Mouse (Mus musculus) liver, embryonic 12.5 days (tissue): Measurements from ENCODE around the gene Pard3. TPM values are rescaled to one million over a fixed set of nuclear protein-coding genes. Genes with fewer than 3 reads are reported as not detected.

Source experiments
- ATAC-seq: fragments of 200-750 bp; cut with Nextera tagmentation; 2 replicates; pipeline ENCODE4 v1.8.0; 2017; ENCODE audit warnings: moderate number of reproducible peaks, mild to moderate bottlenecking, moderate library complexity
- H3K27ac ChIP-seq: fragments of 300-500 bp; sonication (generic); 2 replicates; pipeline ENCODE4 v1.5.1; 2016; ENCODE audit warnings: mild to moderate bottlenecking
- H3K27me3 ChIP-seq: fragments of 300-500 bp; sonication (generic); replicated peaks from 2 replicates; pipeline ENCODE4 v1.6.1; 2016; ENCODE audit warnings: mild to moderate bottlenecking, moderate library complexity
- H3K36me3 ChIP-seq: fragments of 300-500 bp; sonication (generic); 2 replicates; pipeline ENCODE4 v1.6.1; 2016; ENCODE audit warnings: mild to moderate bottlenecking, moderate library complexity
- H3K4me1 ChIP-seq: fragments of 300-500 bp; sonication (generic); 2 replicates; pipeline ENCODE4 v1.6.1; 2016
- H3K4me2 ChIP-seq: fragments of 300-500 bp; sonication (generic); 2 replicates; pipeline ENCODE4 v1.6.1; 2016; ENCODE audit warnings: mild to moderate bottlenecking, moderate library complexity
- H3K4me3 ChIP-seq: fragments of 300-500 bp; sonication (generic); 2 replicates; pipeline ENCODE4 v1.5.1; 2016; ENCODE audit warnings: mild to moderate bottlenecking, moderate library complexity
- H3K9ac ChIP-seq: fragments of 300-500 bp; sonication (generic); 2 replicates; pipeline ENCODE4 v1.6.1; 2016; ENCODE audit warnings: mild to moderate bottlenecking, moderate library complexity
- H3K9me3 ChIP-seq: fragments of 300-500 bp; sonication (generic); replicated peaks from 2 replicates; pipeline ENCODE4 v1.6.1; 2016; ENCODE audit warnings: mild to moderate bottlenecking, moderate library complexity
- WGBS: fragments of 180-500 bp; shearing (Covaris S2); methylation state at CpG from one replicate; pipeline ENCODE4 v1.1.7; 2016; ENCODE audit not compliant: insufficient replicate concordance; 5-methylcytosine and 5-hydroxymethylcytosine counted together
- polyA plus RNA-seq: library from polyadenylated mRNA; unstranded; fragments of >200 nt; fragmentation: Nextera tagmentation; extraction: Ambion mirVana; gene quantifications from 2 replicates; pipeline ENCODE4 v1.2.1, GENCODE M21; 2016

Pard3 gene
- polyA plus RNA-seq, 1 experiment from 2014 or later = 8.5 TPM

DNA sequence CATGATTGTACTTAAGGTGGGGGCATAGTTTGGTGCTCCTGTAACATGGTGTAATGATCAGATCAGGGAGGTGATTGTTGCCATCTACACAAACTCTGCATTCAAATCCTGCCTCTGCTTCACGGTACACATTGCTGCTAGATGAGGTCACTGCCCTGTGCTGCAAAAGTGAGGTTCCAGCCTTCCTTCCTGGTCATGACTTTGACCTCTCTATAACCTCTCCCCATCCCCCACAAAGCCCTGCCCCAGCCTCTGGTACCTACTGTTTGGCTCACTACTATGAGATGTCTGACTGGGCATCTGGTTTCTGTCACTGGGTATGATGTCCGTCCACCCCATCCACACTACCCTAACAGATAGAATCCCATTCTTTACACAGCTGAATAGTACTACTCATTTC lies 408.5 kb downstream of the Pard3 start:
- Histone ChIP-seq H3K9me3 (no peaks in the 10 kb centered on the region), H3K36me3 (no peaks in the 10 kb centered on the region), H3K27ac (no peak overlapping the region), H3K4me1 (no peaks in the 10 kb centered on the region), H3K4me3 (no peak overlapping the region), H3K27me3 (no peaks in the 10 kb centered on the region), H3K4me2 (no peak overlapping the region), H3K9ac (no peak overlapping the region)
- ATAC-seq = no peak
- WGBS = 63% methylated on average over 2 of the region's 2 CpGs

DNA sequence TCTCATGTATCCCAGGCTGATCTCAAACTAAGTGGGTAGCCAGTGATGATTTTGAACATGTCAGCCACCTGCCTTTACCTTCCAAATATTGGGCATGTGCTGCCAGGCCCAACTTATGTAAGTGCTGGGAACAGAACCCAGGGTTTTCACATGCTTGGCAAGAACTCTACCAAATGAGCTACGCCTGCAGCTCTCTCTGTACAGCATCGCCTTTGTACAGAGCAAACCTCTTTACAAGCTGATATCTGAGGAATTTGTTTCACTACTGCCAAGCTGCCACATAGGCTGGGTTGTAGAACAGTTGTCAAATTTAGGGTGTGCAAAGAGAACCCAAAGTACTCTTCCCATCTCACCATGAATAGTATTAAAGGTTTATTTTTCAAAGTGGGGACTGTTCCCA lies 416.3 kb downstream of the Pard3 start:
- no peak overlapping the region for H3K4me2 ChIP-seq
- no peak overlapping the region for H3K4me3 ChIP-seq
- no peak overlapping the region for H3K27ac ChIP-seq
- 65% methylated on average over 2 of the region's 2 CpGs for WGBS
- no peak overlapping the region for H3K9ac ChIP-seq
- H3K4me1 ChIP-seq = no peaks in the 10 kb centered on the region
- H3K36me3 ChIP-seq = no peaks in the 10 kb centered on the region
- no peak for ATAC-seq
- no peaks in the 10 kb centered on the region for H3K9me3 ChIP-seq
- no peaks in the 10 kb centered on the region for H3K27me3 ChIP-seq

- Histone ChIP-seq H3K27me3 (no peaks in the 10 kb centered on the region), H3K4me1 (no peaks in the 10 kb centered on the region), H3K4me2 (no peak overlapping the region), H3K4me3 (no peak overlapping the region), H3K36me3 (no peaks in the 10 kb centered on the region), H3K9me3 (no peaks in the 10 kb centered on the region), H3K27ac (no peak overlapping the region), H3K9ac (no peak overlapping the region)
- 63% methylated on average over 5 of the region's 5 CpGs for WGBS
- ATAC-seq = no peak
Observed at GRCm38 (mm10) chr8:127485618-127486017, 421.9 kb downstream of the Pard3 start.

DNA sequence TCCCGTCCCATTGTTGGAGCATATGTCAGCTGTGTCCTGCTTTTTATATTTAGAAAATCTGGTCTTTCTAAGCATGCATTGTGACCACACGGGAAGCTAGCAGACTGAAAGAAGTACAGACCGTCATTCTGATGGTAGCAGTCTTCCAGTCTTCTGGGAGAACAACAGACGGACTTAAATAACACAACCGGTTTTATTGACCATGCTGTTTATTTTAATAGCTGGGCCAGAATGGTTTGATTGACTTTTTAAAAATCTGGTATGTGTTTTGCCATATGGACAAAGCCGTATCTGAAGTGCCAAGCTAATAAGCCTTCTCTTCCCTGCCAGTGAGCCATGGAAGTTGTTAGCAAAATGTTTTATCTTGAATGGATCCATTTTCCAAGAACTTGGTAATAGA lies 428.3 kb downstream of the Pard3 start:
- H3K9ac ChIP-seq = no peak overlapping the region
- H3K4me1 ChIP-seq = no peaks in the 10 kb centered on the region
- H3K27me3 ChIP-seq = no peaks in the 10 kb centered on the region
- no peaks in the 10 kb centered on the region for H3K36me3 ChIP-seq
- ATAC-seq = no peak
- H3K4me2 ChIP-seq = no peak overlapping the region
- H3K9me3 ChIP-seq = no peaks in the 10 kb centered on the region
- H3K4me3 ChIP-seq = no peak overlapping the region
- no peak overlapping the region for H3K27ac ChIP-seq
- 71% methylated on average over 6 of the region's 6 CpGs for WGBS

- Histone ChIP-seq H3K4me1 (peaks cover 10% of the 10 kb centered on the region; the same call in 1 of the 2 replicates), H3K9me3 (no peaks in the 10 kb centered on the region), H3K27ac (no peak overlapping the region), H3K4me3 (no peak overlapping the region), H3K36me3 (no peaks in the 10 kb centered on the region), H3K27me3 (no peaks in the 10 kb centered on the region), H3K9ac (no peak overlapping the region), H3K4me2 (no peak overlapping the region)
- WGBS = 53% methylated on average over 4 of the region's 4 CpGs
- no peak; the same call in 1 of the 2 replicates for ATAC-seq
Observed at GRCm38 (mm10) chr8:127495226-127495780, 431.6 kb downstream of the Pard3 start.

DNA sequence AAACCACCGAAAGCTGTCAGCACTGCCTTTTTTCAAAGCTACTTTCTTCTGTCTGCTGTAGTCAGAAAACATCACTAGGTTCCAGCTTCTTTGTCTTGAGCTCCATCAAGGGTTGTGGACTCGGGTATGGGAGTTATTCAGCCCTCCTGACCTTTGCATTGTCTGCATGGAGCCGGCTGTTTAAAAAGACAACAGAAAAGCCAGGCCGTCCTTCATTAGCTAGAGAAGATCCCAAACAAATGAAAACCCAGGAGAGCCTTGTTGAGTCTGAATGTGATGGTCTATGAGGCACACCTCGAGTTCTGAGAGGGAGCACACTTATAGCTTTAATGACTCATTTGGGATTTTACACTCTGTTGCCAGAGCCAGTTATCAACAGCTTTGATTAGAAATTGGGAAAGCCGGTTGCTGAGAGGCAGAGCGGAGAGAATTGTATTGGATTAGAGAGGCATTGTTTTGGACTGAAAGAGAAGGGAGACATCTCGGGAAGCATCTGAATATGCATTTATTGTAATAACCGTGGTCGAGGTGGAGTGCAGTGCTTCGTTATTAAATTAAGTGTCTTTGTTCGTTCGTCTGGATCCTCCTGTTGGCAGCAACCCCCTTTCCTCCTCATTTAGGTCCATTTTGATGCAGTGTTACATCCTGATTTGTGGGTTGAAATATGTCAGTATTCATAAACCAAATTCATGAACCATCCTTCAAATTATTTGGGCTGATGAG lies 435.5 kb downstream of the Pard3 start:
- no peak overlapping the region for H3K9ac ChIP-seq
- H3K4me3 ChIP-seq = no peak overlapping the region
- H3K36me3 ChIP-seq = no peaks in the 10 kb centered on the region
- H3K4me1 ChIP-seq = peaks cover 28% of the 10 kb centered on the region
- no peaks in the 10 kb centered on the region for H3K27me3 ChIP-seq
- no peak overlapping the region for H3K27ac ChIP-seq
- peak overlapping the region; percentile 45 for H3K4me2 ChIP-seq
- no peaks in the 10 kb centered on the region for H3K9me3 ChIP-seq
- 63% methylated on average over 13 of the region's 13 CpGs for WGBS
- ATAC-seq = no peak

GRCm38 (mm10) chr8:127499720-127500114 lies 436.0 kb downstream of the Pard3 start:
- 34% methylated on average over 13 of the region's 13 CpGs for WGBS
- Histone ChIP-seq H3K27me3 (no peaks in the 10 kb centered on the region), H3K9ac (no peak overlapping the region), H3K27ac (no peak overlapping the region), H3K36me3 (no peaks in the 10 kb centered on the region), H3K4me1 (peaks cover 29% of the 10 kb centered on the region), H3K9me3 (no peaks in the 10 kb centered on the region), H3K4me2 (peak overlapping the region; percentile 45), H3K4me3 (peak overlapping the region; percentile 32)
- ATAC-seq = no peak

GRCm38 (mm10) chr8:127500206-127500605 lies 436.5 kb downstream of the Pard3 start:
- Histone ChIP-seq H3K9ac (no peak overlapping the region), H3K9me3 (no peaks in the 10 kb centered on the region), H3K4me3 (peak overlapping the region; percentile 32), H3K4me2 (peak overlapping the region; percentile 45), H3K4me1 (peaks cover 34% of the 10 kb centered on the region), H3K27me3 (no peaks in the 10 kb centered on the region), H3K36me3 (no peaks in the 10 kb centered on the region), H3K27ac (no peak overlapping the region)
- ATAC-seq = no peak
- 7% methylated on average over 7 of the region's 7 CpGs for WGBS

- Histone ChIP-seq H3K36me3 (no peaks in the 10 kb centered on the region), H3K27ac (no peak overlapping the region), H3K4me3 (no peak overlapping the region), H3K9me3 (no peaks in the 10 kb centered on the region), H3K4me2 (no peak overlapping the region), H3K9ac (no peak overlapping the region), H3K4me1 (peaks cover 47% of the 10 kb centered on the region), H3K27me3 (no peaks in the 10 kb centered on the region)
- 10% methylated on average over 1 of the region's 1 CpGs for WGBS
- ATAC-seq = no peak
Observed at GRCm38 (mm10) chr8:127501756-127502155, 438.1 kb downstream of the Pard3 start.

GRCm38 (mm10) chr8:127505286-127505685 lies 441.6 kb downstream of the Pard3 start:
- 20% methylated on average over 1 of the region's 1 CpGs for WGBS
- no peak overlapping the region for H3K9ac ChIP-seq
- no peaks in the 10 kb centered on the region for H3K9me3 ChIP-seq
- H3K27me3 ChIP-seq = no peaks in the 10 kb centered on the region
- peaks cover 37% of the 10 kb centered on the region for H3K4me1 ChIP-seq
- H3K36me3 ChIP-seq = no peaks in the 10 kb centered on the region
- peak; percentile 20; the same call in 1 of the 2 replicates for ATAC-seq
- H3K4me3 ChIP-seq = no peak overlapping the region
- H3K4me2 ChIP-seq = no peak overlapping the region
- H3K27ac ChIP-seq = no peak overlapping the region

DNA sequence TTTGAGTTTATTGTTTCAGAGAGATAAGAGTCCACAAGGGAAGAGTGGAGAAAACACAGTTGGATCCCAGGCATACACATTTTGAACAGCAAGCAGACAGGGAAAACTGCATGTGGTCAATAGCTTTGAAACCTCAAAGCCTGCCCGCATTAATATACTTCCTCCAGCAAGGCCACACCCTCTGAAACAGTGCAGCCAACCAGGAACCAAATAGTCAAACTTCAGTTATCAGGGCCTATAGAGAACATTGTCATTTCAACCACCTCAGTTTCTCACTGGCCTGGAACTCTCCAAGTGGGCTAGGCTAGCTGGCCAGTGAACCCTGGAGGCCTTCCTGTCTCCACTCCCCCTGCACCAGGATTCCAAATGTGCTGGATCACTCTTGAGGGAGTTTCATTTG lies 442.6 kb downstream of the Pard3 start:
- Histone ChIP-seq H3K9me3 (no peaks in the 10 kb centered on the region), H3K36me3 (no peaks in the 10 kb centered on the region), H3K4me3 (no peak overlapping the region), H3K4me2 (no peak overlapping the region), H3K4me1 (peaks cover 30% of the 10 kb centered on the region), H3K27ac (no peak overlapping the region), H3K9ac (no peak overlapping the region), H3K27me3 (no peaks in the 10 kb centered on the region)
- 60% methylated on average over 1 of the region's 1 CpGs for WGBS
- 0 out of 2 replicates have a peak, but pooled peaks have one; percentile 30 for ATAC-seq

GRCm38 (mm10) chr8:127511341-127511740 lies 447.6 kb downstream of the Pard3 start:
- Histone ChIP-seq H3K9me3 (no peaks in the 10 kb centered on the region), H3K36me3 (no peaks in the 10 kb centered on the region), H3K9ac (no peak overlapping the region), H3K27ac (no peak overlapping the region), H3K4me1 (peaks cover 36% of the 10 kb centered on the region), H3K4me3 (no peak overlapping the region), H3K27me3 (no peaks in the 10 kb centered on the region), H3K4me2 (no peak overlapping the region)
- WGBS = 75% methylated on average over 1 of the region's 1 CpGs
- no peak for ATAC-seq
